Mouse (Mus musculus) spleen, postnatal 0 days (tissue): ENCODE measurements around the gene D430019H16Rik. TPM values are rescaled to one million over a fixed set of nuclear protein-coding genes. Genes with fewer than 3 reads are reported as not detected.

Experiments
- polyA plus RNA-seq: library from polyadenylated mRNA; unstranded; fragments of >200 nt; fragmentation: Nextera tagmentation; extraction: Ambion mirVana; gene quantifications from 2 replicates; pipeline ENCODE4 v1.2.1, GENCODE M21; 2015

Gene D430019H16Rik
- polyA plus RNA-seq: 0.81 and 1.3 TPM in 2 replicates

DNA sequence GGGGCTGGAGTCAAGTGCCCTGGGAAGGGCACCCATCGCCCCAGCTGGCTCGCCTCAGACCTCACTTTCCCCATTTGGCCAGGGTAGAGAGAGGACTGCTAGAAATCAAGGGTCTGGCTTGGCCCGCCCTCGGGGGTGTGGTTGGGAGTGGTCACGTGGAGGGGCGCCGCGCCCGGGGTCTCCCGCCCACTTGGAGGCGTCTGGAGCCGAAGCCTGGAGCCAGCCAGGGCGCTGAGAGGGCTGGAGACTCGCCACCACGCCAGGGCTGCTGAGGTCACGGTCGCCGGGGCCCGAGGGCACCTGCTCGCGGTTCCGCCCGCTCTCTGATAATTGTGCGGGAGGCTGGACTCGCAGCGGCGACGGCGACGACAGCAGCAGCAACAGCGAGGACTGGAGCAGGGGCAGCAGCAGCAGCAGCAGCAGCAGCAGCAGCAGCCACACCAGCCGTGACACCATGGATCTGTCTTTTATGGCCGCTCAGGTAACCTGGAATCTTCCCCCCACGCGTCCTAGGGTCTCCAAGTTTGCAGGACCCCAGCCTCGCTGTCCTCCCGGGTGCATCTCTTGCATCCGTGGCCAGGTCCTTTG is at the start of gene D430019H16Rik:
D430019H16Rik (plus strand) TSS at position 187 of the 588 bp plus-strand sequence.

Other genes with a start within 250 kb of the D430019H16Rik start
- not detected in 2 replicates for gene Tcl1, start 231.1 kb upstream of the D430019H16Rik start, polyA plus RNA-seq
- not detected in 2 replicates for gene Tunar, start 120.0 kb upstream of the D430019H16Rik start, polyA plus RNA-seq
- gene Bdkrb2, start 109.4 kb downstream of the D430019H16Rik start, polyA plus RNA-seq: 0.13 and 0.33 TPM in 2 replicates
- gene Bdkrb1, start 149.2 kb downstream of the D430019H16Rik start, polyA plus RNA-seq: 0.12 and 0.24 TPM in 2 replicates
- 18.3 and 20.0 TPM in 2 replicates for gene Gskip, start 231.0 kb downstream of the D430019H16Rik start, polyA plus RNA-seq
- gene Atg2b, start 231.4 kb downstream of the D430019H16Rik start, polyA plus RNA-seq: 9.5 and 9.9 TPM in 2 replicates